Mouse (Mus musculus) olfactory bulb, adult 2 months (tissue): Measurements from ENCODE around the gene C5ar1.

Experiments used
- CTCF ChIP-seq: fragments of 200-500 bp; IDR thresholded peaks from 2 replicates; pipeline ENCODE4 v1.5.1; 2012; ENCODE audit warnings: low read depth, mild to moderate bottlenecking, low read length, moderate library complexity; ENCODE audit not compliant: insufficient read depth
- POLR2A ChIP-seq: fragments of 200-500 bp; IDR thresholded peaks from 2 replicates; pipeline ENCODE4 v1.6.1; 2012; ENCODE audit warnings: mild to moderate bottlenecking, low read depth, low read length, moderate library complexity; ENCODE audit not compliant: insufficient read depth

DNA sequence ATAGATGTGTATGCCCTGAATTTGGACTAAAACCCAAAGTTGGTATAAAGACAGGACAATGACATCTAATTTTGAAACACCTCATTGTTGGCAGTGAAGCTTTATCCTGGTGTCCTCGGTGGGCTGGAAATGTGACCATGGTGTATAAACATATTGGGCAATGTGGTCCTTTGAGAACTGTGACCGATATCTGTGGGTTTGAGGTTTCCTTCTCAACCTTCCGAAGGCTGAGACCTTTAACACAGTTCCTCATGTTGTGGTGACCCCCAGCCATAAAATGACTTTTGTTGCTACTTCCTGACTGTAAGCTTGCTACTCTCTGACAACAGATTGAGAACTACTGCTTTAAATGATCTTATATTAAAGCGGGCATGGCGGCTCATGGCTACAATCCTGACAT is 8.7 kb downstream of the C5ar1 start:
- TF ChIP-seq CTCF = no peak
- TF ChIP-seq POLR2A = no peak
